Mouse (Mus musculus) spleen, postnatal 14 days (tissue): ENCODE measurements around the gene F5.

Experiments
- DNase-seq, 2 experiments: peaks; one replicate each; pipeline ENCODE4 v3.0.0; 2021 to 2022; ENCODE audit warnings: low spot score in 2 of 2

Gene F5

GRCm38 (mm10) chr1:164151387-164152088, at the start of gene F5:
Gene F5, plus strand, starts transcription at chr1:164151838.
- no peak for DNase-seq

GRCm38 (mm10) chr1:164109763-164110162, 41.9 kb upstream of the F5 start:
- DNase-seq, result no peak

DNA sequence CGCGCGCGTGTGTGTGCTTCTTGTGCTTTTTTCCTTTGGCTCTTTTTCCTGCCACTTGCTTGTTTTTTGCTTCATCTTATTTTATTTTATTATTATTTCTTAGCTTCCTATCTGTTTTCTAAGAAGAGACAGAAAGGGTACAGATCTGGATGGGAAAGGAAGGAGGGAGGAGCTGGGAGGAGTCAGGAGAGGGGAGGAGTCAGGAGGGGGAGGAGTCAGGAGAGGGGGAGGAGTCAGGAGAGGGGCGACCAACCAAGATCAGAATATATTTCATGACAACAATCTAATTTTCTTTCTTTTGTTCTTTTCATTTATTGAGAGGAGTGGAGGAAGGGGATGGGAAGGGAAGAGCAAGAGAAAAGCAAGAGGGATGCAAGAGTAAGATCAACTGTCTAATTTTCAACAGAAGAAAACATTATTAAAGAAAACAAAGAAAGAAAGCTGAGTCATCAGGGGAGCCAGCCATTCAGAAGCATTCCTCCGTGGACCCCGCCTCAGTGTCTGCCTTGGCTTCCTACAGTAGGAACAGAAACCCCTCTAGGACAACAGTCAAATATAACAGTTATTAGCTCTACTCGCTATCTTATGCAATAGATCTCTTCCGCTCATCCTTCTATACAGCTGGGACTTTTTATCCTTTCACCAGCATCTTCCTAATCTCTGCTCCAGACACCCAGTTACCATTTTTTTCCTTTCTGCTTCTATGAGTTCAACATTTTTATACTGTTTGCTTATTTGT, 40.9 kb upstream of the F5 start:
- no peak for DNase-seq

- no peak for DNase-seq
Measured at GRCm38 (mm10) chr1:164114280-164114679, 37.4 kb upstream of the F5 start.

DNA sequence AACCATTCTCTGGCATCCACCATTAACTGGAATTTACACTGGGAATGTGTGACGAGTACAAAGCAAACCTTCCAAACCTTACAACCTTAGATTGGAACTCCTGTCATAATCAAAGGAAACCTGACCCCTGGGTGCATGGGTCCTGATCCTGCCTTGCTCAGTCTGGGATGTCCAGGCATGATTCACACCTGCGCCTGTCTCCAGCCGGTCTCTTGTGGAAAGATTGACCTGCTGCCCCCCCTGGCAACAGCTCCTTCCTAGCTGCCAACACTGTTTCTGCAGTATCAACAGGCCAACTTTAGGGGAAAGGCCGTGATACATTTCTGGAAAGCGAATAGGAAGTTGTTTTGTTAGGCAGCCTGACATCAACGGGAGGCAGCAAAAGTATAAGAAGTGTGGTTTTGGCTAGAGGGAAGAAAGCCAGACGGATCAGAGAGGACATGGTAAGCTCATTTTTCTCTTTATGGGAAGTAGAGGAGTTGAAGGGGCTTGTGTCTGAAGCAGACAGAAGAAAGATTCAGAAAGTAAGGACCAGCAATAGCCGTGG, 36.6 kb upstream of the F5 start, which contains the start of gene Selp:
Gene Selp (plus strand): TSS at position 318 of the 547 bp plus-strand sequence.
- DNase-seq, result no peak

- no peak for DNase-seq
Measured at GRCm38 (mm10) chr1:164115647-164116046, 36.0 kb upstream of the F5 start.

DNA sequence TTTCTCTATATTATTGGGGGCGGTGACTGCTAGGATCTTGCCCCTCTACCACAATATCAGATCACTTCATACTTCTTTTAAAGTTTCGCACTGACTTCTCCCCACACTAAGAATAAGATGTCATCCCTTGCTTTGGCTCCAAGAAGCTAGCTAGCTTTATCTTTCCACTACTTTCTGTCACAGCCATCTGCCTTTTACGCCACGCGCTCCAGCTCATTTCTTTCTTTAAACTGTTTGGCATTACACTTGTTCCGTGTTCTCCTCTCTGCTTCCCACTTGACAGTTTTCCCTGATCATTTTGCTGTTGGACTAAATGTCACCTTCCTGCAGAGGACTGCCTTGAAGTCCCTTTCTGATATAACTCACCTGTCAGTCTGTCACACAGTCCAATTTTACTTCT, 33.8 kb upstream of the F5 start:
- no peak for DNase-seq

DNA sequence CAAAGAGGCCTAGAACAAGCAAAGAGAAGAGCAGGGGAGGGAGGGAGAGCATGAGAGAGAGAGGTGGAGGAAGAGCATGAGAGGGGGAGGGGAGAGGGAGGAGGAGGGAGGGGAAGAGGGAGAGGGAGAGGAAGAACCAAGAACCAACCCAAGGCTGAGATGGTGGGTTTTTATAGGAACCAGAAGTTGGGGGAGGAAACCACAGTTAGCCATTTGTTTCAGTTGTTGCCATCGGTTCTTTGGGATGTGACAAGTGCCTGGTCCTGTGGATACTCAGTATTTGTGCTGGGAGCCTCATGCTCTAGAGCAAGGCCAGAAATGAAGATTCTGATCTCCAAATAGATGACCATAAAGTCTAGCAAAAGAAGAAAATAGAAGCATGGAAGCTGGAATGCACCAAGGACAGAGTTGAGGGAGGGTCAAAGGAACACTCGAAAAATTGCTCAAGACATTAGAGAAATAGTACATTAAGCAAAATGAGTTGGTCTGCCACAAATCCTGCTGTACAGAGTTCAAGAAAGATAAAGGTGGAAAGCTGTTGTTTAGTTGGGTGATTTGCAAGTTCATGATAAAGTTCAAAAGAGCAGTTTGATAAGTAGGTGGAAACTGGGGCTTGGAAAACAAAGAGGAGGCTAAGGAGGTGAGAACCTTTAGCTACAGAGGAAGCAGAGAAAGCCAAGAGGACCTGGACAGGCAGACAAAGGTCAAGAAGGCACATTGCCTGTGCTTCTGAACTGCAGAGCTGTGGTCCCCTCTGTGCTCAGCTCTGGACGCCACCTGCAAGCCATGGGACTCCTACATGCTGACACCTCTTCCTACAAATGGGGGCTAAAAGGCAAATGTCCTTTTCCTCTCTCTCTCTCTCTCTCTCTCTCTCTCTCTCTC, 31.5 kb upstream of the F5 start:
- no peak for DNase-seq

GRCm38 (mm10) chr1:164120777-164121158, 30.9 kb upstream of the F5 start:
- no peak for DNase-seq

DNA sequence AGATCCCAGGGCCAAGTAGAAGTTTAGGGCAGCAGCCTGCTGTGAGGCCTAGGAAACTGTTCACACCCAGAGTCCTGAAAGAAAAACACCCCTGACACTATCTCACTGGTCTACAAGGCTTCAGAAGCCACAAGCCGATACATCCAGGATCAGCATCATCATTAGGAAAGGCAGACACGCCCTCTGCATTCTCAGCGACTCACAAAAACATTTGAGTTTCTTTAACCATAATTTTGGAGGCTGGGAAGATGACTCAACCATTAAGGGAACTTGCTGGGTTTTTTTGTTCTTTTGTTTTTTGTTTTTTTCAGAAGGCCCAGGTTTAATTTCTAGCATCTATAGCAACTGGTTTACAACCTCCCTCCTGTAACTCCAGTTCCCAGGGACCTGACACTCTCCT, 27.8 kb upstream of the F5 start:
- DNase-seq, result no peak

GRCm38 (mm10) chr1:164130013-164130412, 21.6 kb upstream of the F5 start:
- no peak for DNase-seq

DNA sequence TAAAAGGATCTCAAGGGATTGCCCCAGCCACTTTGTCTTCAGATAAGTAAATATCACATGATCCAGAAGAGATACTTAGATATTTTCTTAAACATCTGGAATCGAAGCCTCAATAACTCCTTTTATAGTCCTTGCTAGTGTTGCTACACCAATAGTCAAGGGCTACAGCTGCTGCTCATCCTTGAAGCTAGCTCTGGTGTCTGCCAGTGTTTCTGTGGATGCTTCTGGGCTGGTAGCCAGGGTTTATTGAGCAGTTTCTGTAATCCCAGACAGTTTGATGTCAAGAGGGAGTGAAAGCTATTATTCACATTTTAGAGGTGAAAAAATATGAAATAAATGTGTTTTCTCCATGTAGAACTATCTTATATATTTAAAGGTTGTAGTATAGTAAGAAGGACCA, 19.0 kb upstream of the F5 start:
- DNase-seq, result no peak

GRCm38 (mm10) chr1:164134101-164134500, 17.5 kb upstream of the F5 start:
- no peak for DNase-seq

GRCm38 (mm10) chr1:164135360-164135759, 16.3 kb upstream of the F5 start:
- no peak for DNase-seq

DNA sequence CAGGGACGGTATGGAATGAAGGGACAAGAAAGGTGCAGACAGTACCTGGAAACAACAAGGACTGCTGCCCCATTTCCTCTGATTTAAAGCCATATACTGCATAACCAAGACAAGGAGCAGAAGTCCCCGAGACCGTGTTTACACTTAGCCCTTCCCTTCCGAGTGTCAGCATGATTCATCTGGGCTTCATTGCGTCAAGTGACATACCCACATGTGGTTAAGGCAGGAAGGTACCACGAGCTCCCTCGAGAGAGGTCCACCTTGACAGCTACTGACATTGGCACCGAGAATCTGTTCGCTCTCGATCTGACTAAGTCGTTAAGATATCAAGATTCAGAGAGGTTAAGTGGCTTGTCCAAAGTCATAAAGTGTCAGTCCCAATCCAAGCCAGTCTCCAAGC, 15.7 kb upstream of the F5 start:
- peak in 1 of 2 experiments; percentile 21 for DNase-seq

GRCm38 (mm10) chr1:164136636-164137035, 15.0 kb upstream of the F5 start:
- no peak for DNase-seq

- DNase-seq, result peak; percentile 67 to 79
Measured at GRCm38 (mm10) chr1:164138365-164139130, 13.1 kb upstream of the F5 start.

- no peak for DNase-seq
Measured at GRCm38 (mm10) chr1:164139464-164139863, 12.2 kb upstream of the F5 start.

GRCm38 (mm10) chr1:164149083-164149482, 2.6 kb upstream of the F5 start:
- DNase-seq, result peak in 1 of 2 experiments; percentile 32

DNA sequence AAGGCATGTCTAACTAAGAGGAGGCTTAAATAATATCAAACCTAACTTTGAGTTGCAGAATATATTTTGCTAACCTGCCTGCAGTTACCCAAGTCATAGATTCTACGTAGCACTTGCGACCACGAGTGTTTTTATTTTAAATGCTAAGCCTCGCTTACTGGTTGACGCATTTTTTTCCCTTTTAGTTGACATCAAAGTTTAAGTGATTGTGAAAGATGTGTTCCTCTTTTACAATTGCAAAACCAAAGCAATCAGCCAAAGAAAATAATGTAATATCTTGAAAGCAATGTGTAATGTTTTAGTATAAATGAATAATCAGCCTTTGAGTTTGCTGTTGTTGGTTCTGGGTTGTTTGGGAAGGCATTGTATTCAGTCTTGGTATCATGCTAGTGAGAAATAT, 1.2 kb downstream of the F5 start:
- no peak for DNase-seq

GRCm38 (mm10) chr1:164154983-164155382, 3.3 kb downstream of the F5 start:
- no peak for DNase-seq
